Mouse (Mus musculus): ENCODE results near the gene Krtap28-13.

DNA sequence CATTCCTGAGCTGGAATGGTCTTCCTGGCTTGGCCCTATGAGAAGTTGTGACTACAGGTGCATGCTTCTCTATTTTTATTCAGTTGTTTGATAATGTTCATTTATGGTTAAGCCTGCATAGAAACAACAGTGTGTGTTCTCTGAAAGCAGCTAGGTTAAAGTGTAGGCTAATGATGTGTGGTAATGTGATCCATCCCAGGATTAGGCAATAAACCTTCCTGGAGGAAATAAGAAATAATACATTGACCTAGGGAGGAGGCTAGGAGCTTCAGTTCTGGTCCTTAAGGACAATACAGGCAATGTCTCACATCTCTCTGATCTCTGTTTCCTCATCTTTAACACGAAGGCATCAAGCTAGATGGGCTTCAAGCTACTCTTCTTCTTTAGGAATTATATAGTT, 44.7 kb downstream of the Krtap28-13 start:
- TF ChIP-seq GATA1 (IDR thresholded peaks at IDR 0.05; ENCODE audit: low read length) (no peak), TAL1 (IDR thresholded peaks at IDR 0.05; ENCODE audit: low read length) (no peak)
